Mouse (Mus musculus) ovary, adult 18-20 months (tissue): ENCODE measurements at regions not wholly inside any gene's neighbourhood (a gene's known extent, or its start where the extent isn't known, plus 50 kb on each side); places are given as distances from the start of the nearest gene placed in this dataset.

Experiments used
- DNase-seq: peaks from one replicate; pipeline ENCODE4 v3.0.0; 2022; ENCODE audit warnings: low spot score, mixed read lengths

- peak; percentile 32 for DNase-seq
Measured at GRCm38 (mm10) chr17:9905501-9906462, 236.3 kb upstream of the Pabpc6 start.

DNA sequence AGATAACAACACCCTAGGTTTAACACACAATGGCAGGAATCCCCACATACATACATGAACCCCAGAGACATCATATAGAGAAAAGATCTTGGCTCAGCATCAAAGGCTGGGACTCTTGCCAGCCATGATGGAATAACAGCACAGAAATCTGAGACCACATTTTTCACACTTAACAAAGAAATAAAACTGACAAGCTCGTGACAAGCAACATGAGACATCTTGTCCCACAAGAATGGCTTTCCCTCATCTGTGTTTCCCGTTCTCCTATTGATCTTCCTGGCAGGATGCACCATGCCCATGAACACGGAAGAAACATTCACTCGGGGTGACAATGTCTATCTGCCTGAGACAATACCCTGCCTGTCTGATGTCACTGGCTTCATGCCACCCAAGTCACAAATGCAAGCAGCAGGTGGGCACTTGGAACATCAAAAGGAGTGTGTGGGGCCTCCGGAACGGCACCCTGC lies 235.0 kb upstream of the Pabpc6 start:
- no peak for DNase-seq

DNA sequence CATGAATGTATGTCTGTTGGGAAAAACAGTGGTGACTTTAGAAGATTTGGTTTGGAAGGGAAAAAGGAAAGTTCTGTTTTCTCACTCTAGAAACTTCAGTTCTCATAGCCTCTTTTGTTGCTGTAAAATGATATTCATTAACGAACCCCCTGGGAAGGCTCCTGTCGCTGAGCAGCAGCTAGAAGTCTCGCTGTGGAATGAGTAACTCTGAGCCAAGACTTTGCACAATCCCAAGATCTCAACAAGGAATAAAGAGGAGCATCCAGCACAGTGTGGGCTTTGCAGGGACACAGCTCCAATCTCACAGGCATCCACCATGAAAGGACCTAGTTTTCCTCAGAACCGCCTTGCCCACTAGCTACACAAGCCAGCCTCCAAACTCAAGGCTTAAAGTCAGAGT lies 233.8 kb upstream of the Pabpc6 start:
- DNase-seq = no peak

- DNase-seq = no peak
Measured at GRCm38 (mm10) chr17:9896964-9897363, 227.4 kb upstream of the Pabpc6 start.

- no peak for DNase-seq
Measured at GRCm38 (mm10) chr17:9895686-9896082, 226.2 kb upstream of the Pabpc6 start.

- peak; percentile 76 for DNase-seq
Measured at GRCm38 (mm10) chr17:9894828-9895685, 225.5 kb upstream of the Pabpc6 start.

GRCm38 (mm10) chr17:9893966-9894365 lies 224.4 kb upstream of the Pabpc6 start:
- DNase-seq = no peak

DNA sequence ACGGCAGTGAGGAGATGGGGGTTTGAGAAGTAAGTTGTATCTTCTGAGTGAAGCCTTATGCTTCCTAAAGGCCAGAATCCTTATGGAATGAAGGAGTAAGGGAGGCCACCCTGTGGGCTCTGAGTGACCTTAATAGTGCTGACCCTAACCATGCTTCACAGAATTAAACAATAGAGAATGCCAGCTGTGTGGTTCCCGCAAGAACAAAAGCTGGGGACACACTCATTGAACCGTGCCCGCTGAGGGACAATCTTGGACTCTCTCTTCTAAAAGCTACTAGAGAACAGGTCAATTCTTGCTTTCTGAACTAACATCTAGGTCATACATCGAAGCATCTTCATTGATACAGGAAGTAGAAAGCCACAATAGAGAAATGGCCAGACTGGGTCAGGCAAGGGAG lies 223.3 kb upstream of the Pabpc6 start:
- DNase-seq = no peak

GRCm38 (mm10) chr17:9892141-9892540 lies 222.6 kb upstream of the Pabpc6 start:
- no peak for DNase-seq

DNA sequence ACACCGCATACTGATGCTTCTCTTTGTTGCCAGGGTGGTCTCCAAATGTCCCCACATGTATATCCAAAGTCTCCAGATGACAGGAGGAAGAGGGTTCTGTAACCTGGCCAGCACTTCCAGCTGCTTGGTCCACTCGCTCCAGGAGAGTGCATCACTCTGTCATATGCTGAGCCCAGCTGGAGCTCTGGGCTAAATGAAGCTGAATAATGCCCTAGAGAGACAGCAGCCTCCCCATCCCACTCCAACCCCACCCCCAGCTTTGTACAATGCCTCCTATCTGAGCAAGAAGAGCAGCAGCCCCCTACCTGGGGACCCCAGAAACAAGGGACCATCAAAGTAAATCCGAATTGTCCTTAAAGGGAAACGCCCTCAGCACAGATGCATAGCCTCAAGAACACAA lies 219.0 kb upstream of the Pabpc6 start:
- no peak for DNase-seq

GRCm38 (mm10) chr17:9885110-9885509 lies 215.6 kb upstream of the Pabpc6 start:
- DNase-seq = no peak

DNA sequence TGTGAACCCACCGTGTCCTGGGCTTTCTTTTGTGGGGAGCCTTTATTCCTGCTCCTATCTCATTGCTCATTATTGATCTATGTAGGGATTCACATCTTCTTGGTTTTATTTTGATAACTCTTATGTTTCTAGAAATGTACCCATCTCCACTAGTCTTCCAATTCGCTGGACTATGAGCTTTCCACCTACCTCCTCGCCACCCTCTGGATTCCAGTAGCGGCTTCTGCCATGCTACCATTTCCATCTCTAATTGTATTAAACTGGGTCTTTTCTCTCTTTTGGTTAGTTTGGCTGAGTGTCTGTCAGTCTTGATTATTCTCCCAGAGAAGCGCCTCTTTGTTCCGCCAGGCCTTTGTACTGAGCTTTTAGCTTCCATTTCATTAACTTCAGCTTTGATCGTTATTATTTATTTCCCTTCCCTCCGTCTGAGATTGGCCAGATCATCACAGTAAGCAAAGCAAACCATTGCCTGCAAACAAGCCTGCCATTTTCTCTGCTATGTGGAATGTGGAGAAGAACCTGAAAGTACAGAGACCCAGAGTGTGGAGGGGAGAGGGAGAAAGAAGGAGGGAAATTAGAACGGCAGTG lies 213.2 kb upstream of the Pabpc6 start:
- no peak for DNase-seq

DNA sequence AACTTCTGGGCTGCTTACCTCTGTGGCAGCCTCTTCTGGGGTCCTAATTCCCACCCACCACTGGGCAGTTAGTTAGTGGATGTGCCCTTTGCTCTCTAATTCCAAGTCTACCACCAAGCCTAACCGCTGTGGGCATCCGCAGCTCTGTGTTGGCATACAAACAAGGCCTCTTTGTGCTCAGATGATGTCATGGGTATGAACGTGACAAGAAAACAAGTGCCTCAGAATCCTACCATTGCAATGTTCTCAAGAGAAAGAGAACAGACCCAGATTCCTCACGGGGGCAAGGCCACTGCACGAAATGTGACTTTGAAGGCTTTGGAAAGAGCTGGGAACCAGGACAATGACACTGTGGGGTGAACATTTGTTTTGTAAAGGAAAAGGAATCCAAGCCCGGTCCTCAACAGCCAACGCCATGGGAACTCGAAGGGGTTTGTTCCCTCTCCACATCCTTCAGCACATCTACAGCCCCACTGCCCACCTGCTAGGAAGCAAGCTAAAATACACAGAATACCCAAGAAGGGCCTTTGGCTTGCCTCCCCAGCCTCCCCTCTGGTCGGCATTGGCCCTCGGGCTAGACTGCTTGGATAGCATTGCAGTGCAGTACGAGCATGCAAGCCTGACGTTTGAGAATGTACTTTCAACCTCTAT lies 210.2 kb upstream of the Pabpc6 start:
- no peak for DNase-seq

DNA sequence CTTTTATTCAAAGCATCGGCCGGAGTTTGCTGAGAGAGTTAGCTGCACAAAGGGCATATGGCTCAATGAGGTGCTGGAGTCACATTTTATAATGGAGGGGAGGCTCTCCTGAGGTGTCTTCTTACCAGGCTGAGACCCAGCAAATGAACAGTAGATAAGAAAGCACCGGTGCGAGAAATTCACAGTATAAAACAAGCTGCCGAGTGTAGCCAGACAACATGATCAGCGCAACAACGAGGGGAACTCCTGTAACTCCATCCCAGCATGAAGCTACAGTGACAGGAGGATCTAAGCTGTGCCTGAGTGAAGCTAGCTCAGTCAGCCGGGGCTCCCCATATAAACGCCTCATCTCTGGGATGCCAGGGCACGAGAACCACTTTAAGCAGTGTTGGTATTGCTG lies 204.2 kb upstream of the Pabpc6 start:
- no peak for DNase-seq

- no peak for DNase-seq
Measured at GRCm38 (mm10) chr17:9870237-9870636, 200.7 kb upstream of the Pabpc6 start.

DNA sequence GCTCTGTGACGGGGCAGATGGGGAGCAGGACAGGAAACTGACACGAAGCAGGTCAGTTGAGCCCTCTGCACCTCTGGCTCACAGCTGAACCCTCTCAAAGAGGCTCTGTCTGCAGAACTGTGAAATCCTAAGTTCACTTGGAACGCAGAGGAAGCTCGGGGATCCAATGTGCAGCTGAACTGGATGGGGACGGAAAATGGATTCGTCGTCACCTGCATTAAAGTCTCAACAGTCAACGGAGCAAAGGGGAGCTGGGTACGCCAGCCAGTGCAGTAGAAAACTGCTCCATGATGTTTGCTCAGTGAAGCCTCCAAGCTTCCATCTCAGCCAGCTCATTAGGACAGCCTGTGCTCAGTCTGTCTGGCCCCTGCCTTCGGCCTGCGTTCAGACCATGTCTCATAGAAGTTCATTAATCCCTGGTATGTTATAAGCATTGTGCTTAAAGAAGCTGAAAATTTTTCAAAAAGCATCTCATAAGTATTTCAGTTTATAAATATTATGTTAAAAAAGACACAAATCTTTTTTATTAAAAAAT lies 199.3 kb upstream of the Pabpc6 start:
- no peak for DNase-seq

- no peak for DNase-seq
Measured at GRCm38 (mm10) chr17:9864254-9864653, 194.7 kb upstream of the Pabpc6 start.

GRCm38 (mm10) chr17:9861923-9862854 lies 192.7 kb upstream of the Pabpc6 start:
- DNase-seq = no peak

GRCm38 (mm10) chr17:9861346-9861745 lies 191.8 kb upstream of the Pabpc6 start:
- DNase-seq = no peak

- no peak for DNase-seq
Measured at GRCm38 (mm10) chr17:9848559-9849357, 179.2 kb upstream of the Pabpc6 start.
